ENCODE assay signal across 8 mouse cellular contexts in genomic region chr1:181851521-181852310, GRCm38 (mm10). TPM values are rescaled to one million over a fixed set of nuclear protein-coding genes. Genes with fewer than 3 reads are reported as not detected.
DNase-seq lines count a peak whose midpoint lies in the region; ATAC-seq lines count a peak whose summit lies in the region.

No protein-coding gene starts in this region.

- no peak overlapping the region for H3K4me3 ChIP-seq in hindbrain, embryonic 13.5 days

- peaks cover 9% of the 10 kb centered on the region for H3K4me1 ChIP-seq in hindbrain, embryonic 13.5 days (replicated peaks)

- no peaks in the 10 kb centered on the region for H3K36me3 ChIP-seq in hindbrain, embryonic 13.5 days

- 0 out of 2 replicates have a peak, but pooled peaks cover 3% of the 10 kb centered on the region for H3K27me3 ChIP-seq in hindbrain, embryonic 13.5 days

- no peak overlapping the region for H3K4me2 ChIP-seq in hindbrain, embryonic 13.5 days

- peak; percentile 24 for ATAC-seq in megakaryocyte, adult 5-6 weeks (ENCODE audit: poor library complexity, severe bottlenecking)
- no peak for ATAC-seq in inflammation-experienced regulatory T-cells, adult 6 months
- ATAC-seq in hindbrain, embryonic 13.5 days (ENCODE audit: low FRiP score): no peak

- H3K27ac ChIP-seq in hindbrain, embryonic 13.5 days: no peak overlapping the region

- peak; percentile 87 to 92 for DNase-seq in cerebellum, postnatal 10 days
- DNase-seq in cerebellum, adult 11-12 months: no peak
- DNase-seq in urinary bladder, postnatal 14 days (ENCODE audit: low spot score): peak; percentile 59
- DNase-seq in urinary bladder, adult 2 months (ENCODE audit: low spot score): no peak
- DNase-seq in heart, postnatal 4 days: peak; percentile 54

- no peaks in the 10 kb centered on the region for H3K9me3 ChIP-seq in hindbrain, embryonic 13.5 days

- 92% methylated on average over 12 of the region's 12 CpGs for WGBS in hindbrain, embryonic 13.5 days

- H3K9ac ChIP-seq in hindbrain, embryonic 13.5 days: no peak overlapping the region

RNA-seq across cellular contexts. Expression of gene Lbr, which starts 8.9 kb away (rescaled TPM):
- 24.7 and 25.4 TPM in 2 replicates for polyA plus RNA-seq in urinary bladder, adult 2 months (2012; rRNA removed)
- total RNA-seq in heart, postnatal 4 days (2021): 10 to 100 TPM; 46.0 to 47.7 TPM
- total RNA-seq in megakaryocyte, adult 5-6 weeks (2015): 457 and 500 TPM in 2 replicates
- 415 and 440 TPM in 2 replicates for total RNA-seq in megakaryocyte, adult 5-6 weeks (2017)
- polyA plus RNA-seq in inflammation-experienced regulatory T-cells, adult 6 months (2017; shearing (Covaris generic)): 100 to 1,000 TPM; 309 to 585 (median 335) TPM
- polyA plus RNA-seq in hindbrain, embryonic 13.5 days (2015; fragmentation: Nextera tagmentation; extraction: Ambion mirVana): 37.2 and 38.3 TPM in 2 replicates

Comparison
In these comparisons a context has a peak if more than half of its experiments do, and no peak if none do; other contexts are left out.
1. DNase-seq: peak in cerebellum, postnatal 10 days (2 of 2), urinary bladder, postnatal 14 days (single experiment) and heart, postnatal 4 days (single experiment); none in cerebellum, adult 11-12 months (single experiment) and urinary bladder, adult 2 months (single experiment).